Mouse (Mus musculus) forebrain, embryonic 14.5 days (tissue): ENCODE results near the gene Dnah7c. TPM values are rescaled to one million over a fixed set of nuclear protein-coding genes. Genes with fewer than 3 reads are reported as not detected.
"Not testable (repeated sequence)": the region's sequence is repeated elsewhere in the genome, so short reads cannot be mapped to it uniquely, and the experiment has no call there.

Source experiments
- ATAC-seq: fragments of 200-750 bp; cut with Nextera tagmentation; 2 replicates; pipeline ENCODE4 v1.8.0; 2017; ENCODE audit warnings: mild to moderate bottlenecking, moderate library complexity
- DNase-seq: peaks from one replicate; pipeline ENCODE4 v3.0.0-alpha.2; 2015; ENCODE audit warnings: low spot score
- H3K27ac ChIP-seq: fragments of 300-500 bp; sonication (generic); 2 replicates; pipeline ENCODE4 v1.5.1; 2014; ENCODE audit warnings: low read depth, mild to moderate bottlenecking, control low read depth, low read length, moderate library complexity
- H3K27me3 ChIP-seq: fragments of 300-500 bp; sonication (generic); replicated peaks from 2 replicates; pipeline ENCODE4 v1.6.1; 2014; ENCODE audit warnings: low read length, control low read depth, mixed read lengths; ENCODE audit not compliant: control insufficient read depth, insufficient read depth
- H3K36me3 ChIP-seq: fragments of 300-500 bp; sonication (generic); 2 replicates; pipeline ENCODE4 v1.6.1; 2014; ENCODE audit warnings: low read length, control low read depth; ENCODE audit not compliant: control insufficient read depth, insufficient read depth
- H3K4me1 ChIP-seq: fragments of 300-500 bp; sonication (generic); 2 replicates; pipeline ENCODE4 v1.6.1; 2014; ENCODE audit warnings: antibody characterized with exemption, low read length, control low read depth; ENCODE audit not compliant: control insufficient read depth, insufficient read depth
- H3K4me2 ChIP-seq: fragments of 300-500 bp; sonication (generic); 2 replicates; pipeline ENCODE4 v1.6.1; 2014; ENCODE audit warnings: mild to moderate bottlenecking, control low read depth, low read length
- H3K4me3 ChIP-seq: fragments of 300-500 bp; sonication (generic); 2 replicates; pipeline ENCODE4 v1.5.1; 2014; ENCODE audit warnings: low read depth, low read length, control low read depth
- H3K9ac ChIP-seq: fragments of 300-500 bp; sonication (generic); 2 replicates; pipeline ENCODE4 v1.6.1; 2014; ENCODE audit warnings: mild to moderate bottlenecking, low read length, control low read depth, moderate library complexity
- H3K9me3 ChIP-seq: fragments of 300-500 bp; sonication (generic); replicated peaks from 2 replicates; pipeline ENCODE4 v1.6.1; 2016; ENCODE audit warnings: low read length, control low read depth, mixed read lengths; ENCODE audit not compliant: control insufficient read depth
- WGBS: fragments of 180-500 bp; shearing (Covaris S2); extraction: QIAGEN DNeasy Blood & Tissue Kit; methylation state at CpG from one replicate; pipeline ENCODE4 v1.1.7; 2014; 5-methylcytosine and 5-hydroxymethylcytosine counted together
- polyA plus RNA-seq: library from polyadenylated mRNA; unstranded; fragments of >200 nt; fragmentation: Nextera tagmentation; extraction: Ambion mirVana; gene quantifications from 2 replicates; pipeline ENCODE4 v1.2.1, GENCODE M21; 2014

The Dnah7c gene
- polyA plus RNA-seq, 1 experiment from 2014 or later = 0.11 TPM

DNA sequence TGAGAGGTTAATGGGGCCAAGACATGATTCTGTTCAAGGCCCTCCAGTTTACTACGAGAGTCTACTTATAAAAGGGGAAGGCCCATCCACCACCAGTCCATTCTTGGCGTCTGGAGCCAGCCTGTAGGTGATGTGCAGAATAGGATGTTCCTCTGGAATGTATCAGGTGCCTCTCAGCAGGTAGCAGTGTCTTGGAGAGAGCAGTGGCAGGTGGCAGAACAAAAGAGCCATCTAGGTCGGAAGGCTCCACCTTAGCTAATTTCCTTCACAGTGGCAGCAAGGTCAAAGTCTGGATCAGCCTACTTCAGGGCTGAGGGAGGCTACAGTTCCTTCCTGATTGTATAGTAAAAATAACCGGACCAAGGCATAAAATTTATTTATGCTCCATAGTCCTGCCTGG is 224.4 kb downstream of the Dnah7c start:
- 83% methylated on average over 4 of the region's 4 CpGs for WGBS
- not testable (repeated sequence) for H3K9me3 ChIP-seq

DNA sequence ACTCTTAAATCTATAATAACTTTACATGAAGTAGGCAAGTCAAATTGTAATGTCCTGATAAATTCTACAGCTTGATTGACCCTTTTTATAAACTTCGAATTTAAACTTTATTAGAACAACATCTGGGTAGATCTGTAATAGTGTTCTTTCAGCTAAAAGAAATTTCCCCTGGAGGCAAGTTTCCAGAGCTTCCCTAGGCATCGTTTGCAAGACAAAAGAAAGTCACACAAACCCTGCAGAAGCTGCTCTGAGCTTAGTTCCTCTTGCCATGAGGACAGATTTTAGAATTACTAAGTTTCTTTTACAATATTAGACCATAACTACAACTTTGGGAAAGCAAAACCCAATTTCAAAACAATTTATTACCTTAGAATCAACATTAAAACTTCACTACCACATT is 227.3 kb downstream of the Dnah7c start:
- H3K9ac ChIP-seq, H3K36me3 ChIP-seq, H3K9me3 ChIP-seq, H3K27me3 ChIP-seq, DNase-seq, ATAC-seq, H3K4me1 ChIP-seq, H3K4me2 ChIP-seq, H3K27ac ChIP-seq, H3K4me3 ChIP-seq: not testable (repeated sequence)
- WGBS = 36% methylated on average over 2 of the region's 2 CpGs

More for the DNA sequence above, 224.4 kb downstream of the Dnah7c start:
- ATAC-seq, H3K9ac ChIP-seq, H3K27ac ChIP-seq, H3K4me2 ChIP-seq, H3K4me1 ChIP-seq, H3K36me3 ChIP-seq, H3K4me3 ChIP-seq, DNase-seq, H3K27me3 ChIP-seq: not testable (repeated sequence)

DNA sequence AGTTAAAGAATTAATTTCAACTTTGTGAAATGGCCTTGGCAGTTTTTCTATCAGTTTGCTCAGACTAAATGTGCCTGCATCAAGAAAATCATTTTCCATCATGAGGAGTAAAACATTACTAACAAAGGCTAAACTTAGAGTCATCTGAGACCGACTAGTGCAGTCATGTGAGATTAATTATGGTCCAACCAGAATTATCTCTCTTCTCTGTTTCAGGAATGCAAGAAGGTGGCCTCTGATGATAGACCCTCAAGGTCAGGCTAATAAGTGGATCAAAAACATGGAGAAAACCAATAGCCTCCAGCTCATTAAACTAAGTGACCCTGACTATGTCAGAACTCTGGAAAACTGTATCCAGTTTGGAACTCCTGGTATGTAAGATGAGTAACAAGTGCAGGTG is 299.4 kb downstream of the Dnah7c start:
- not testable (repeated sequence) for DNase-seq

DNA sequence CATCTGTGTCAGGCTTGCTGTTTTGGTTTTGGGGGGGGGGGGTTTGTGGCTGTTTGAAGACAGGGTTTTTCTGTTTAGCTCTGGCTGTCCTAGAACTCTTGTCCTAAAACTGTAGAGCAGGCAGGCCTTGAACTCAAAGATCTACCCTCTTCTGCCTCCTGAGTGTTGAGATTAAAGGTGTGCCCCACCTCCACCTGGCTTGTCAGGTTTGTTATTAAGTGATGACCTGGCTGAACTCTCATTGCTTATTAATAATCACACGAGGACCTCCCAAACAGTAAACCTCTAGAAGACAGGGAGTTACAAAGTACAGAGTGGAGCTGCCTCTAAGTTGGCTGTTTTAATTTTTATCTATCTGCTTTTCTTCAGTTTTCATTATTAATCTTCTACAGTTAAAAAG is 299.9 kb downstream of the Dnah7c start:
- Histone ChIP-seq H3K4me2 (no peak overlapping the region), H3K27ac (no peak overlapping the region), H3K9me3 (no peaks in the 10 kb centered on the region), H3K27me3 (no peaks in the 10 kb centered on the region), H3K36me3 (no peaks in the 10 kb centered on the region), H3K9ac (no peak overlapping the region), H3K4me1 (no peaks in the 10 kb centered on the region), H3K4me3 (no peak overlapping the region)
- 81% methylated on average over 1 of the region's 1 CpGs for WGBS
- no peak for DNase-seq
- no peak for ATAC-seq

More for the DNA sequence above, 299.4 kb downstream of the Dnah7c start:
- not testable (repeated sequence) for H3K4me3 ChIP-seq, H3K4me1 ChIP-seq, H3K9me3 ChIP-seq, H3K4me2 ChIP-seq, ATAC-seq, H3K9ac ChIP-seq, H3K36me3 ChIP-seq, H3K27me3 ChIP-seq, H3K27ac ChIP-seq
- WGBS = 71% methylated on average over 1 of the region's 1 CpGs

DNA sequence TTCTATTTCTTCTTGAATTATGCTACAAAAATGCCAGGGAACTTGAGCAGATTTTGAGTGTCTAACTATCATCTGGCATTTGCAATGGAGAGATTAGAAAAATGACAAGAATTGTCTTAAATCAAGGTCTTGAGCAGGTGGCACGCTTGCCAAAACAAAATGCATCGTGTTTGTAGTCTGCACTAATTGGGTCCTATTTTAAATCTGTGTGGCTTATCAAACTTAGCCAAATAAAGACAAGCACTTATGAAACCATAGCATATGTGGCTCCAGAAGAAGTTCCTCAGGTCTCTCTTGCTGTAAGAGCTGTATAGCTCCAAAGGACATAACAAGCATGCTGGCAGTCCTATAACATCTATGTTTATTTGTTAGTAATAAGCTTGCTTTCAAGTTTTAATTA is 300.3 kb downstream of the Dnah7c start:
- not testable (repeated sequence) for H3K27ac ChIP-seq, H3K36me3 ChIP-seq, H3K27me3 ChIP-seq, H3K4me1 ChIP-seq, H3K4me2 ChIP-seq, H3K4me3 ChIP-seq, H3K9ac ChIP-seq, H3K9me3 ChIP-seq
- 75% methylated on average over 2 of the region's 2 CpGs for WGBS
- peak; percentile 20; the same call in 1 of the 2 replicates for ATAC-seq
- DNase-seq = peak; percentile 5

DNA sequence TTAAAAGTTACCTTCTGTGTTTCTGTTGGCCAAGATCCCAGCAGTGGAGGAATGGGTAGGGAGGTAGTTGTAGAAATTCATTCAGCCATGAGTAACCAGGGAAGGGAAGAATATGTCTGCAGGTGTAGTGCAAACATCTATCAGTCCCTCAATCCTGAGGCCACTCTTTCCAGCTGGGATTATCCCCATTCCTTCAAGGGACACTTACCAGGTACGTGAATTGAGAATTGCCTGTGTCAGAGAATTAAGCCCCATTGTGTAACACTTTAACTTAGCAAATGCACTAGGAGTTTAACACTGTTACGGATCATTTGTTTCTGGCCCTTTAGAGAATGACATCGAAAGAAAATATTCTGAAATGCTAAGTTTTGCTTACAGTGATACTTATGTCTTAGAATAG is 304.3 kb downstream of the Dnah7c start:
- H3K4me2 ChIP-seq, H3K9me3 ChIP-seq, H3K9ac ChIP-seq, H3K4me3 ChIP-seq, DNase-seq, H3K36me3 ChIP-seq, H3K27me3 ChIP-seq, H3K4me1 ChIP-seq, H3K27ac ChIP-seq, ATAC-seq: not testable (repeated sequence)
- WGBS = 89% methylated on average over 3 of the region's 3 CpGs

DNA sequence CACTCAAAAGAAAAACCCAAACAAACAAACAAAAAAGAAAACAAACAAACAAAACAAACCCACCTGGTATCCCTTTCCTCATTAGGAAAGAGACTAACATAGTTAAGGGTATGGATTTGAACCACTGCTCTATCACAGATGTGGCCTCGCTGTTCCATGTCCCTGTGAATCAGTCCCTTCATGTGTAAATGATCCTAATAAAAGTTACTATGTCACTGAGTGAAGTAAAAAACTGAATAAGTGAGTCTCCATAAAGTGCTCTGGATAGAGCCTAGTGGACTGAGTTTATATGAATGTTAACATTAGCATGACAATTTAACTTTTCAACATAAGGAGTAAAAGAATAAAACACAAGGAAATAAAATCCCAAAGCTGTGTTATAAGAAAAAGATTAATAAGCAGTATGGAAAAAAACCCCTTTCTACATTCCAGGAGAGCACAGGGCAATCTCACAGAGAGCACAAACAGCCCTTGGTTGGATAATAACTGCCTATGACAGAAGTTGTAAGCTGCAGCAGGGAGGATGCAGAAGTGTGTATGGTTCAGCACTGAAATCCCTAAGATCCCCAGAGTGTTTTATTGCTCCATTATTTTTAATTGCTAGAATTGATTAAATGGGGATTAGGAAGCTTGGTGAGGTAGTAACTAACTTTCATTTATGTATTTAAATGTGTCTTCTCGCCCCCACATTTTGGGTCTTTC is 308.2 kb downstream of the Dnah7c start:
- H3K4me2 ChIP-seq, H3K4me3 ChIP-seq, H3K4me1 ChIP-seq, H3K27me3 ChIP-seq, H3K9ac ChIP-seq, H3K9me3 ChIP-seq, H3K27ac ChIP-seq, H3K36me3 ChIP-seq, ATAC-seq, DNase-seq: not testable (repeated sequence)
- WGBS = 61% methylated on average over 2 of the region's 2 CpGs

DNA sequence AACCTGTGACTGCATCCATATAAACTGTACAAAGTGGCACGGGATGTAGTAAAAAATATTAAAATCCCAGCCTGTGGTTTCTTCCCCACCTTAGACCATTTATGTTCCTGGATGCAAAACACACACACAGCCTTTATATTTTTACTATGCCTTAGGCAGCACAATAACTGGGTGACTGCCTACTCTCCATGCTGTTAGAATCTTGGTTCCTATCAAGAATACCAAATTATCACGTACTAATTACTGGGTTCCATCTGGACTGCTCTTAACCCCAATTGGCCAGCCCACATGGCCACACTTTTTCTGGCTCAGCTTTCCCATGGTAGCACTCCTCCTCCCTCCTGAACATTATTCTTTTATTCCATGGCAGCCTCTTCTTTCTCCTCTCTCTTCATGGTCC is 309.1 kb downstream of the Dnah7c start:
- H3K27ac ChIP-seq, H3K4me2 ChIP-seq, H3K36me3 ChIP-seq, H3K9me3 ChIP-seq, H3K27me3 ChIP-seq, H3K4me1 ChIP-seq, H3K4me3 ChIP-seq, H3K9ac ChIP-seq: not testable (repeated sequence)
- 16% methylated on average over 2 of the region's 2 CpGs for WGBS
- peak; percentile 56 for DNase-seq
- ATAC-seq = peak; percentile 92

DNA sequence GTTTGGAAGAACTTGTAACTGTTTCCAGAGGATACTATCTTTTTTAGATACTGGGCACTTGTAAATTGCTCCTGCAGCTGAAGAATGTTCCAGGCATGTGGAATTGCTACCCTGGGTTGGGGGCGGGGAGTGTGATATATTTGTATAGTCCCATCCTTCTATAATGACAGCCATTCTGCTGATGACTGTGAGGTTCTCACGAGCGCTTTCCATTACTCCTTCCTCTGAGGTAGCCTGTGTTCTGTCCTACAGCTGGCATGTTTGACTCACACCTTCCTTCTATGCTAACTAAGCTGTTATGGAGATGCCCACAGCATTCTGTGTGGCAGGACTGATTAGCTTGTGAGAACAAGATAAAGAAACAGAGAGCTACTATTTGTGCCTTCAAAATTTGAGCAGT is 339.2 kb downstream of the Dnah7c start:
- not testable (repeated sequence) for H3K36me3 ChIP-seq, H3K9ac ChIP-seq, H3K4me1 ChIP-seq, DNase-seq, H3K4me3 ChIP-seq, H3K4me2 ChIP-seq, H3K27me3 ChIP-seq, H3K9me3 ChIP-seq, ATAC-seq, H3K27ac ChIP-seq
- 79% methylated on average over 3 of the region's 3 CpGs for WGBS
